Mouse (Mus musculus): ENCODE measurements around the gene Esrra. TPM values are rescaled to one million over a fixed set of nuclear protein-coding genes. Genes with fewer than 3 reads are reported as not detected.

Gene Esrra
- polyA plus RNA-seq, 1 experiment from 2014 or later, result 9.9 TPM

GRCm38 (mm10) chr19:6937541-6938465 lies 16.2 kb upstream of the Esrra start:
- Histone ChIP-seq H3K27ac (ENCODE audit: low read depth) (no peak overlapping the region), H3K9ac (ENCODE audit: low read length) (no peak overlapping the region), H3K36me3 (ENCODE audit: control insufficient read depth, insufficient read depth, low read length) (no peaks in the 10 kb centered on the region), H3K27me3 (replicated peaks; ENCODE audit: control insufficient read depth, insufficient read depth, low read length) (peaks cover 35% of the 10 kb centered on the region), H3K4me1 (replicated peaks; ENCODE audit: control insufficient read depth, insufficient read depth, low read length) (peaks cover 15% of the 10 kb centered on the region), H3K9me3 (ENCODE audit: control insufficient read depth, low read length) (no peaks in the 10 kb centered on the region), H3K4me3 (ENCODE audit: low read depth, low read length) (no peak overlapping the region), H3K4me2 (ENCODE audit: low read length) (no peak overlapping the region)
- no peak for DNase-seq (ENCODE audit: low spot score)
- ATAC-seq (replicated peaks; ENCODE audit: low FRiP score, low TSS enrichment, low read depth), result no peak
- 75% methylated on average over 16 of the region's 16 CpGs for WGBS

GRCm38 (mm10) chr19:6936299-6936698 lies 14.7 kb upstream of the Esrra start:
- ATAC-seq (replicated peaks; ENCODE audit: low FRiP score, low TSS enrichment, low read depth), result no peak
- 23% methylated on average over 3 of the region's 3 CpGs for WGBS
- DNase-seq (ENCODE audit: low spot score), result no peak

GRCm38 (mm10) chr19:6934195-6934977 lies 12.8 kb upstream of the Esrra start, which contains the start of gene Kcnk4:
TSS of gene Kcnk4 (minus strand) at chr19:6934515.
- no peak for DNase-seq (ENCODE audit: low spot score)
- H3K4me2 ChIP-seq (ENCODE audit: low read length), result peak within 1 kb of the TSS; percentile 75
- no peak for ATAC-seq (replicated peaks; ENCODE audit: low FRiP score, low TSS enrichment, low read depth)
- H3K36me3 ChIP-seq (ENCODE audit: control insufficient read depth, insufficient read depth, low read length), result no peaks in the 10 kb centered on the region
- peak within 1 kb of the TSS; percentile 36 for H3K4me3 ChIP-seq (ENCODE audit: low read depth, low read length)
- 12% methylated on average over 23 of the region's 23 CpGs for WGBS
- H3K27ac ChIP-seq (ENCODE audit: low read depth), result no peak within 1 kb of the TSS
- H3K4me1 ChIP-seq (replicated peaks; ENCODE audit: control insufficient read depth, insufficient read depth, low read length), result peaks cover 6% of the 10 kb centered on the region
- 0 out of 2 replicates have a peak within 1 kb of the TSS, but pooled peaks have one; percentile 37 for H3K9ac ChIP-seq (ENCODE audit: low read length)
- H3K27me3 ChIP-seq (replicated peaks; ENCODE audit: control insufficient read depth, insufficient read depth, low read length), result peaks cover 64% of the 10 kb centered on the region
- H3K9me3 ChIP-seq (ENCODE audit: control insufficient read depth, low read length), result no peaks in the 10 kb centered on the region

More at GRCm38 (mm10) chr19:6936299-6936698, 14.7 kb upstream of the Esrra start:
- H3K9ac ChIP-seq (ENCODE audit: low read length), result no peak overlapping the region
- H3K4me2 ChIP-seq (ENCODE audit: low read length), result no peak overlapping the region
- H3K4me1 ChIP-seq (replicated peaks; ENCODE audit: control insufficient read depth, insufficient read depth, low read length), result peaks cover 12% of the 10 kb centered on the region
- H3K27me3 ChIP-seq (replicated peaks; ENCODE audit: control insufficient read depth, insufficient read depth, low read length), result peaks cover 50% of the 10 kb centered on the region
- no peak overlapping the region for H3K27ac ChIP-seq (ENCODE audit: low read depth)
- H3K36me3 ChIP-seq (ENCODE audit: control insufficient read depth, insufficient read depth, low read length), result no peaks in the 10 kb centered on the region
- no peaks in the 10 kb centered on the region for H3K9me3 ChIP-seq (ENCODE audit: control insufficient read depth, low read length)
- H3K4me3 ChIP-seq (ENCODE audit: low read depth, low read length), result no peak overlapping the region

GRCm38 (mm10) chr19:6933436-6934194 lies 12.0 kb upstream of the Esrra start:
- peak; percentile 49 for ATAC-seq (replicated peaks; ENCODE audit: low FRiP score, low TSS enrichment, low read depth)

GRCm38 (mm10) chr19:6933102-6933435 lies 11.5 kb upstream of the Esrra start:
- H3K4me1 ChIP-seq (replicated peaks; ENCODE audit: control insufficient read depth, insufficient read depth, low read length), result peaks cover 6% of the 10 kb centered on the region
- DNase-seq (ENCODE audit: low spot score), result no peak
- no peak overlapping the region for H3K27ac ChIP-seq (ENCODE audit: low read depth)
- peak overlapping the region; percentile 36; the same call in 1 of the 2 replicates for H3K4me3 ChIP-seq (ENCODE audit: low read depth, low read length)
- no peak overlapping the region; the same call in 1 of the 2 replicates for H3K4me2 ChIP-seq (ENCODE audit: low read length)
- no peaks in the 10 kb centered on the region for H3K9me3 ChIP-seq (ENCODE audit: control insufficient read depth, low read length)
- no peak for ATAC-seq (replicated peaks; ENCODE audit: low FRiP score, low TSS enrichment, low read depth)
- H3K36me3 ChIP-seq (ENCODE audit: control insufficient read depth, insufficient read depth, low read length), result no peaks in the 10 kb centered on the region
- 31% methylated on average over 4 of the region's 4 CpGs for WGBS
- no peak overlapping the region for H3K9ac ChIP-seq (ENCODE audit: low read length)
- H3K27me3 ChIP-seq (replicated peaks; ENCODE audit: control insufficient read depth, insufficient read depth, low read length), result peaks cover 74% of the 10 kb centered on the region

More at GRCm38 (mm10) chr19:6933436-6934194, 12.0 kb upstream of the Esrra start:
- Histone ChIP-seq H3K27me3 (replicated peaks; ENCODE audit: control insufficient read depth, insufficient read depth, low read length) (peaks cover 69% of the 10 kb centered on the region), H3K4me2 (ENCODE audit: low read length) (peak overlapping the region; percentile 75), H3K9ac (ENCODE audit: low read length) (0 out of 2 replicates have a peak overlapping the region, but pooled peaks have one; percentile 37), H3K4me1 (replicated peaks; ENCODE audit: control insufficient read depth, insufficient read depth, low read length) (peaks cover 6% of the 10 kb centered on the region), H3K36me3 (ENCODE audit: control insufficient read depth, insufficient read depth, low read length) (no peaks in the 10 kb centered on the region), H3K27ac (ENCODE audit: low read depth) (no peak overlapping the region), H3K4me3 (ENCODE audit: low read depth, low read length) (peak overlapping the region; percentile 36), H3K9me3 (ENCODE audit: control insufficient read depth, low read length) (no peaks in the 10 kb centered on the region)
- DNase-seq (ENCODE audit: low spot score), result no peak
- WGBS, result 4% methylated on average over 57 of the region's 58 CpGs

GRCm38 (mm10) chr19:6932018-6932417 lies 10.4 kb upstream of the Esrra start:
- Histone ChIP-seq H3K4me2 (ENCODE audit: low read length) (no peak overlapping the region), H3K27me3 (replicated peaks; ENCODE audit: control insufficient read depth, insufficient read depth, low read length) (peaks cover 85% of the 10 kb centered on the region), H3K4me1 (replicated peaks; ENCODE audit: control insufficient read depth, insufficient read depth, low read length) (peaks cover 6% of the 10 kb centered on the region), H3K36me3 (ENCODE audit: control insufficient read depth, insufficient read depth, low read length) (no peaks in the 10 kb centered on the region), H3K4me3 (ENCODE audit: low read depth, low read length) (no peak overlapping the region), H3K9me3 (ENCODE audit: control insufficient read depth, low read length) (no peaks in the 10 kb centered on the region), H3K27ac (ENCODE audit: low read depth) (no peak overlapping the region), H3K9ac (ENCODE audit: low read length) (no peak overlapping the region)
- WGBS, result 58% methylated on average over 1 of the region's 1 CpGs
- ATAC-seq (replicated peaks; ENCODE audit: low FRiP score, low TSS enrichment, low read depth) (no peak), DNase-seq (ENCODE audit: low spot score) (no peak)

- no peak overlapping the region for H3K4me3 ChIP-seq (ENCODE audit: low read depth, low read length)
- H3K27me3 ChIP-seq (replicated peaks; ENCODE audit: control insufficient read depth, insufficient read depth, low read length), result peaks cover 91% of the 10 kb centered on the region
- H3K4me2 ChIP-seq (ENCODE audit: low read length), result no peak overlapping the region
- H3K4me1 ChIP-seq (replicated peaks; ENCODE audit: control insufficient read depth, insufficient read depth, low read length), result peaks cover 6% of the 10 kb centered on the region
- no peak overlapping the region for H3K9ac ChIP-seq (ENCODE audit: low read length)
- no peak overlapping the region for H3K27ac ChIP-seq (ENCODE audit: low read depth)
- 7% methylated on average over 2 of the region's 2 CpGs for WGBS
- ATAC-seq (replicated peaks; ENCODE audit: low FRiP score, low TSS enrichment, low read depth) (no peak), DNase-seq (ENCODE audit: low spot score) (no peak)
- no peaks in the 10 kb centered on the region for H3K9me3 ChIP-seq (ENCODE audit: control insufficient read depth, low read length)
- no peaks in the 10 kb centered on the region for H3K36me3 ChIP-seq (ENCODE audit: control insufficient read depth, insufficient read depth, low read length)
These were observed 9.4 kb upstream of the Esrra start for GRCm38 (mm10) chr19:6931002-6931401.

- H3K4me3 ChIP-seq (ENCODE audit: low read depth, low read length), result no peak overlapping the region
- no peak overlapping the region for H3K4me2 ChIP-seq (ENCODE audit: low read length)
These were observed 6.5 kb upstream of the Esrra start for GRCm38 (mm10) chr19:6928080-6928479.

More at GRCm38 (mm10) chr19:6928080-6928479, 6.5 kb upstream of the Esrra start:
- H3K27ac ChIP-seq (ENCODE audit: low read depth), result no peak overlapping the region
- H3K36me3 ChIP-seq (ENCODE audit: control insufficient read depth, insufficient read depth, low read length), result no peaks in the 10 kb centered on the region
- H3K4me1 ChIP-seq (replicated peaks; ENCODE audit: control insufficient read depth, insufficient read depth, low read length), result peaks cover 6% of the 10 kb centered on the region
- WGBS, result 12% methylated on average over 9 of the region's 9 CpGs
- no peak overlapping the region for H3K9ac ChIP-seq (ENCODE audit: low read length)
- peaks cover 91% of the 10 kb centered on the region for H3K27me3 ChIP-seq (replicated peaks; ENCODE audit: control insufficient read depth, insufficient read depth, low read length)
- DNase-seq (ENCODE audit: low spot score) (no peak), ATAC-seq (replicated peaks; ENCODE audit: low FRiP score, low TSS enrichment, low read depth) (no peak)
- H3K9me3 ChIP-seq (ENCODE audit: control insufficient read depth, low read length), result no peaks in the 10 kb centered on the region

Measured in intestine, embryonic 14.5 days (tissue).